Mouse (Mus musculus) forebrain, embryonic 13.5 days (tissue): ENCODE measurements around the gene Sun5. TPM values are rescaled to one million over a fixed set of nuclear protein-coding genes. Genes with fewer than 3 reads are reported as not detected.
"Not testable (repeated sequence)": the region's sequence is repeated elsewhere in the genome, so short reads cannot be mapped to it uniquely, and the experiment has no call there.

Experiments used
- ATAC-seq: fragments of 200-750 bp; cut with Nextera tagmentation; 2 replicates; pipeline ENCODE4 v1.8.0; 2017
- H3K27ac ChIP-seq: fragments of 300-500 bp; sonication (generic); 2 replicates; pipeline ENCODE4 v1.5.1; 2015; ENCODE audit warnings: inconsistent platforms, mild to moderate bottlenecking, moderate library complexity
- H3K27me3 ChIP-seq: fragments of 300-500 bp; sonication (generic); 2 replicates; pipeline ENCODE4 v1.6.1; 2015; ENCODE audit warnings: mild to moderate bottlenecking, inconsistent platforms
- H3K36me3 ChIP-seq: fragments of 300-500 bp; sonication (generic); 2 replicates; pipeline ENCODE4 v1.6.1; 2015; ENCODE audit warnings: mild to moderate bottlenecking, inconsistent platforms; ENCODE audit not compliant: poor library complexity, severe bottlenecking
- H3K4me1 ChIP-seq: fragments of 300-500 bp; sonication (generic); 2 replicates; pipeline ENCODE4 v1.6.1; 2015; ENCODE audit warnings: inconsistent platforms
- H3K4me2 ChIP-seq: fragments of 300-500 bp; sonication (generic); 2 replicates; pipeline ENCODE4 v1.6.1; 2015; ENCODE audit warnings: inconsistent platforms, mild to moderate bottlenecking, moderate library complexity
- H3K4me3 ChIP-seq: fragments of 300-500 bp; sonication (generic); 2 replicates; pipeline ENCODE4 v1.5.1; 2015; ENCODE audit warnings: mild to moderate bottlenecking, inconsistent platforms
- H3K9ac ChIP-seq: fragments of 300-500 bp; sonication (generic); 2 replicates; pipeline ENCODE4 v1.6.1; 2015; ENCODE audit warnings: mild to moderate bottlenecking, inconsistent platforms
- H3K9me3 ChIP-seq: fragments of 300-500 bp; sonication (generic); replicated peaks from 2 replicates; pipeline ENCODE4 v1.6.1; 2016; ENCODE audit warnings: inconsistent platforms
- WGBS: fragments of 180-500 bp; shearing (Covaris S2); methylation state at CpG from one replicate; pipeline ENCODE4 v1.1.7; 2015; 5-methylcytosine and 5-hydroxymethylcytosine counted together
- polyA plus RNA-seq: library from polyadenylated mRNA; unstranded; fragments of >200 nt; fragmentation: Nextera tagmentation; extraction: Ambion mirVana; gene quantifications from 2 replicates; pipeline ENCODE4 v1.2.1, GENCODE M21; 2015

The Sun5 gene
- polyA plus RNA-seq, 1 experiment from 2014 or later = not detected

DNA sequence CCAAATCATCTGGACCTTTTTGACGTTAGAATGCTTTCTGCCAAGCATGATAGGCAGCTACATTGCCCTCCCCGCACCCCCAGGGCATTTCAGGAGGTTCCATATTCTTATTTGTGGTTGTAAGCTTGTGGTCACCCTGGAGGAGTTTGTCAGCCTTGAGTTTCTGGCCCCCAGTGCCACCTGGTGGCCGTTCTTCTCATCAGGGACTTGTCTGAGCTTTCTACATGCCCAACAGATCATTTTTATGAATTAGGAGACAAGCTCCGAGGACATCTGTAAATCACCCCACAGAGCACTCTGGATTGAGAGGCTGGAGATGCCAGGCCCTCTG, 19.9 kb downstream of the Sun5 start:
- WGBS = 61% methylated on average over 4 of the region's 4 CpGs
- ATAC-seq = no peak

DNA sequence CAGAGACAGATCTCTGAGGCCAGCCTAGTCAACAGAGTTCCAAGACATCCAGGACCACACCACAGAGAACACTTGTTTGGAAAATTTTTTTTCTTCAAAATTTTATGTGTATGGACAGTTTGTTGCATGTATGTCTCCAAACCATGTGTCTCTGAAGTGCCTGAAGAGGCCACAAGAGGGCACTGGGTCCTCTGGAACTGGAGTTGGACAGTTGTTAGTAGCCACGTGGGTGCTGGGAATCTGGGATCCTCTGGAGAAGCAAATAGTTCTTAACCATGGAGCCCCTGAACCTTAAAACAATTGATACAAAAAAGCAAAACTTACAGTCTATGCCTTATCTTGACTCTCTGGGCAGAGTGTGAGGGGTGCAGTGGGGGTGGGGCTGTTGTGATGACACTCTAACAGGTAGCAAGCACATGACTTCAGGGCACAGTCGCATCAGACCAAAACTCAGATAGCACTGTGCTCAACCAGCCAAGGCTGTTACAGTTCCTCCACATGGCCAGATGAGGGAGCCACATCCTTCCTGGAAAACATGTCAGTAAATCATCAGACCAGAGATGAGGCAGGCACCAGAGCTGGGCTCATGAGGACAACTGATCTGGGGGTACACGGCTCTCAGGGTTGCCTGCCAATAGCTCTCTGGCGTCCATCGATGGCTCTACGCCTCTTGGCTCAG, 20.4 kb downstream of the Sun5 start:
- ATAC-seq = no peak
- 86% methylated on average over 6 of the region's 6 CpGs for WGBS
- Histone ChIP-seq H3K9ac (no peak overlapping the region), H3K4me1 (no peaks in the 10 kb centered on the region), H3K36me3 (no peaks in the 10 kb centered on the region), H3K9me3 (no peaks in the 10 kb centered on the region; the same call in 1 of the 2 replicates), H3K4me2 (no peak overlapping the region), H3K4me3 (no peak overlapping the region), H3K27me3 (no peaks in the 10 kb centered on the region), H3K27ac (no peak overlapping the region)

More for the DNA sequence above, 19.9 kb downstream of the Sun5 start:
- H3K9me3 ChIP-seq = no peaks in the 10 kb centered on the region; the same call in 1 of the 2 replicates
- H3K27ac ChIP-seq = no peak overlapping the region
- H3K27me3 ChIP-seq = no peaks in the 10 kb centered on the region
- no peaks in the 10 kb centered on the region for H3K4me1 ChIP-seq
- H3K36me3 ChIP-seq = no peaks in the 10 kb centered on the region
- no peak overlapping the region for H3K4me3 ChIP-seq
- no peak overlapping the region for H3K9ac ChIP-seq
- no peak overlapping the region for H3K4me2 ChIP-seq

DNA sequence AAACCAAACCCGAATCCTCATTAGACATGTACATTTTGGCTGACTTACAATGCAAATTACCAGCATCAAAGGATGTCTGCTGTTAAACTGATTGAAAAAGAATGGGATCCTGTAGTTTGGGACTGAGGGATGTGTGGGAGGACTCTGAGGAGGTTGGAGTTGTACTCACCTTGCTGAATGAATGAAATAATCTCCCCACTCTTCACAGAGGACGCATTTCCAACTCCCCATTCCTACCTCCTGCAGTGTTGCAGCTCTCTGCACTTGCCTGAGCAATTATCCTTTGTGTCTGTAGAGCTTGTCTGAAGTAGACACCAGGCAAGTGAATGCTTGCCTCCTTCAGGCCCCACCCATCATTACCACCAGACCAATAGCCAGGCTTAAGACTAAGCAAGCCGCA, 22.5 kb downstream of the Sun5 start:
- no peak overlapping the region for H3K4me2 ChIP-seq
- no peak overlapping the region for H3K27ac ChIP-seq
- H3K9me3 ChIP-seq = no peaks in the 10 kb centered on the region; the same call in 1 of the 2 replicates
- H3K36me3 ChIP-seq = no peaks in the 10 kb centered on the region
- no peaks in the 10 kb centered on the region for H3K27me3 ChIP-seq
- ATAC-seq = no peak
- H3K4me1 ChIP-seq = no peaks in the 10 kb centered on the region
- no peak overlapping the region for H3K9ac ChIP-seq
- no peak overlapping the region for H3K4me3 ChIP-seq
- WGBS = 69% methylated on average over 3 of the region's 3 CpGs

DNA sequence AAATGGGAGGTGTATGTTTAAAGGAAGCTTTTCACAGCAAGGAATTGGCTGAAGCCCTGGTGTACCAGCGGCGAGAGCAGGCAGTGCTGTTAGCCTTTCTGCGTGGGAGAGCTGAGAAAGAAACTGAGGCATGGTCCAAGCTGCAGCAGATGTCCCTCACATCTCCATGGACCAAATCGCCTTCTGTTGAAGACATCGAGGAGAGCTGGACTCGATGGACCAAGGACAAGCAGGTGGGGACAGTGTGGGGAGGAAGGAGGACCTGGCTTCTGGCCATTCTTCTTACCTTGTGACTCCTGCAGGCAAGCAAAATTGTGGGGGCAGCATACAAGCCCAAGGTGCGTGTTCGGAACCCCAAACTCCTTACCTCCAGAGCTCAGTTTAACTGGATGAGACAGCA, 28.0 kb downstream of the Sun5 start:
- Histone ChIP-seq H3K36me3 (no peaks in the 10 kb centered on the region), H3K27me3 (no peaks in the 10 kb centered on the region), H3K9ac (no peak overlapping the region), H3K4me2 (no peak overlapping the region), H3K9me3 (no peaks in the 10 kb centered on the region), H3K27ac (no peak overlapping the region), H3K4me1 (no peaks in the 10 kb centered on the region), H3K4me3 (no peak overlapping the region)
- no peak for ATAC-seq
- WGBS = 88% methylated on average over 8 of the region's 8 CpGs

DNA sequence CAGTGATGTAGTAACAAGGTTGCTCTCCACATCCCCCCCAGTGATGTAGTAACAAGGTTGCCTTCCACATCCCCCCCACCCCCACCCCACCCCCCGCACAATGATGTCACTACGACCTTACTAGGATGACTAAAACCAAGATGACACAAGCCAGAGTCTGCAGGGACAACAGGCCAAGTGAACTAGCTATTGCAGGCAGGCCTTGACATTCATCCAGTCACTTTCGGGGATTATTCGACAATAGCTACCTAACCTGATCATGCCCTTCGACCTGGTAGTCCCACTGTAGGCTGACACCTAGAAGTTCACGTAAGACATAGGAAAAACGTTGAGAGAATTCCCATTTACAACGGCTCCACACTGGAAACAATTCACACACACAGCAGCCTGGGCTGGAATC, 37.6 kb downstream of the Sun5 start:
- no peak for ATAC-seq
- Histone ChIP-seq H3K27ac (no peak overlapping the region), H3K36me3 (no peaks in the 10 kb centered on the region), H3K4me1 (no peaks in the 10 kb centered on the region), H3K4me3 (no peak overlapping the region), H3K4me2 (no peak overlapping the region), H3K27me3 (no peaks in the 10 kb centered on the region), H3K9me3 (no peaks in the 10 kb centered on the region), H3K9ac (no peak overlapping the region)
- 91% methylated on average over 8 of the region's 8 CpGs for WGBS

DNA sequence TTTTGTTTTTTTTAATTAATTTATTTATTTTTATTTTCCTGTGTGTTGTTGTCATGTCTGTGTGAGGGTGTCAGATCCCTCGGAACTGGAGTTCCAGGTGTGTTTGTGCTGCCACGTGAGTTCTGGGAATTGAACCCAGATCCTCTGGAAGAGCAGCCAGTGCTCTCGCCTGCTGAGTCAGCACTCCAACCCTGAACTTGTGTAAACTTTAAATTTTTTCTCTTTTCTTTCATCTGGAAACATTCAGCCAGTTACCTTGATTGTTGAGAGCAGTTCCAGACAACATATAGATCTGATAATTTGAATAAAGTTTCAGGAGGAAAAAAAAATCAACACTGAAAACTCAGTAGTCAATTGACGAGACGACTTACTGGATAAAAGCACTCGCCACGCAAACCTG, 42.2 kb downstream of the Sun5 start:
- H3K4me3 ChIP-seq = no peak overlapping the region
- H3K4me2 ChIP-seq = no peak overlapping the region
- no peaks in the 10 kb centered on the region for H3K9me3 ChIP-seq
- H3K36me3 ChIP-seq = no peaks in the 10 kb centered on the region
- no peaks in the 10 kb centered on the region for H3K27me3 ChIP-seq
- ATAC-seq = no peak
- H3K9ac ChIP-seq = no peak overlapping the region
- WGBS = 90% methylated on average over 7 of the region's 7 CpGs
- no peak overlapping the region for H3K27ac ChIP-seq
- peaks cover 8% of the 10 kb centered on the region; the same call in 1 of the 2 replicates for H3K4me1 ChIP-seq

DNA sequence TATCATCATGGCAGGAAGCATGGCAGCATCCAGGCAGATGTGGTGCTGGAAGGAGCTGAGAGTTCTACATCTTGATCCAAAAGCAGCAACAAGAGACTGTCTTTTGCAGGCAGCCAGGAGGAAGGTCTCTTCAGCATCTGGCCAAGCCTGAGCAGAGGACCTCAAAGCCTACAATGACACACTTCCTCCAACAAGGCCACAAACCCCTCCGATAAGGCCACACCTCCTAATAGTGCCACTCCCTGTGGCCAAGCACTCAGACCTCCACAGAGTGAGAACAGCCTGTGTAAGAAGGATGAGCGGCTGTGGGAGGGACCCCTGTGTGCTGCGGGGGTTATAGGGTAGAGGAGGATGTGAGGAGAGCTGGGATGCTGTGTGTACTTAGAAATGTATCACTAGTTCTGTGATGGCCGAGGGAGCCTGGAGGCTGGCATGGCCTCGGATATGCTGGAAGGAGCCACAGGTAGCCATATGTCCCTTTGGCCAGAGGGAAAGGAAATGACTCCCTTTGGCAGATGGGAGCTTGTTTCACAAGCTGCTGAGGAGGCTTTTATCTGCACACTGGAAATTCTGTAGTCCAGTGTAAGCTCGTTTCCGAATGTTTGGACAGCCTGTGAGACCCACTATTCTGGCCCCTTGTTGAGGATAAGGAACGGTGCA, 43.6 kb downstream of the Sun5 start:
- no peaks in the 10 kb centered on the region for H3K27me3 ChIP-seq
- H3K27ac ChIP-seq = no peak overlapping the region
- peaks cover 8% of the 10 kb centered on the region; the same call in 1 of the 2 replicates for H3K4me1 ChIP-seq
- H3K9me3 ChIP-seq = no peaks in the 10 kb centered on the region
- H3K4me3 ChIP-seq = no peak overlapping the region
- ATAC-seq = no peak
- no peak overlapping the region for H3K9ac ChIP-seq
- H3K36me3 ChIP-seq = no peaks in the 10 kb centered on the region
- WGBS = 92% methylated on average over 8 of the region's 8 CpGs
- H3K4me2 ChIP-seq = no peak overlapping the region

DNA sequence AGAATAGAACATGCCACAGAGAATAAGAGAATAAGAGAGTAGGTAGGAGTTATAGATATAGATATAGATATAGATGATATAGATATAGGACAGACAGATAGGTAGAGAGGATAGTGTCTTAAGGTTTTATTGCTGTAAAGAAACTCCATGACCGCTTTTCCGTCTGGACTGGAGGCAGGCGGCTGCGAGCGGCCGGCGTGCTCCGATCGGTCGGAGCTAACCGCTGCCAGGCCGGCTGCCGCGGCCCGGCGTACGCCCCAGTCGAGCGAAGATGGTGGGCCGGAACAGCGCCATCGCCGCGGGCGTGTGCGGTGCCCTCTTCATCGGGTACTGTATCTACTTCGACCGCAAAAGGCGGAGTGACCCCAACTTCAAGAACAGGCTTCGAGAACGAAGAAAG, 45.0 kb downstream of the Sun5 start:
- H3K4me2 ChIP-seq, ATAC-seq, H3K27me3 ChIP-seq, H3K9ac ChIP-seq, H3K27ac ChIP-seq, H3K4me3 ChIP-seq, H3K9me3 ChIP-seq, H3K36me3 ChIP-seq, H3K4me1 ChIP-seq: not testable (repeated sequence)
- 72% methylated on average over 32 of the region's 32 CpGs for WGBS

DNA sequence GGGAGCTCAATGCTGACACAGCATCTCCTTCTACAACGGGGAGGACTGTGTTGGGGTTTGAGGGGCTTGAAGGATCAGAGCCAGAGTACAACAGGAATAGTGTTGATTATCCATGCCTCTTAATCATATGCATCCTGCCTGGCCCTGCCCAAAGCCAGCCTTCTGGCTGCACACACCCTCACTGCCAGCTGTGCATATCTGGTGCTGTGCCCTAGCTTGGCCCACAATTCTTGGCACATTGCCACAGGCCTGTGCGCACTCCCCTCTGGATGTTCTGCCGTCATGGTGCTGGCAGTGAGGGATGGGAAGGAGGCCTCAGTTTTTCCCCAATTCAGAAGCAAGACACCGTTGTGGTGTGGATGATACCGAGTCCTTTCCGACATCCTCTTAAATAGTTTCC, 46.3 kb downstream of the Sun5 start:
- no peak overlapping the region for H3K4me3 ChIP-seq
- H3K27ac ChIP-seq = no peak overlapping the region
- 72% methylated on average over 6 of the region's 6 CpGs for WGBS
- H3K27me3 ChIP-seq = no peaks in the 10 kb centered on the region
- H3K36me3 ChIP-seq = no peaks in the 10 kb centered on the region
- H3K4me2 ChIP-seq = no peak overlapping the region
- H3K4me1 ChIP-seq = peaks cover 8% of the 10 kb centered on the region; the same call in 1 of the 2 replicates
- no peak overlapping the region for H3K9ac ChIP-seq
- ATAC-seq = peak; percentile 57
- H3K9me3 ChIP-seq = no peaks in the 10 kb centered on the region

DNA sequence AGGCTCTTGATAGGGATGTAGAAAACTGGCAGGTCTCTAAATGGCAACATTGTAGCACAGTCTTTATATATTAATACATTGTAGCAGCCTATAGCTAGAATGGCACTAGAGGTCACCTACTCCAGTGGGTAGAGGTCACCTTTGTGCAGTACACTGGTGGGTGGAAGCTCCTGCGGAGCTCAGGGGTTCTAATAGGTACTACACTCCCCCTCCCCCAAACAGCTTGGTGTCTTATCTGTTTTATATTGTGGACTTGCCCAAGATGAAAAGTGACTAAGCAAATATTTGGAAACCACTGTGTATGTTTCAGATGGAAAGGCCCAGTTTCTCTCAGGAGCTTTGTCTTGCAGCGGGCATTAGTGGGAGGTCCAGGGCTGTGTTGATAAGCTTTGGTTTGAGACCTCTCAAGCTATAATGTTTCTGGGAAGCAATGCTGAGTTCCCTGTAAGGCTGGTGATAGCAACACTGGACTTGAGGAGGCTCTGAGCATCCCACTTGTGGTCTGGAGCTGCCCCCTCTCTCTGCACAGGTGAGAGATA, 48.8 kb downstream of the Sun5 start:
- H3K9ac ChIP-seq = no peak overlapping the region
- WGBS = 95% methylated on average over 2 of the region's 2 CpGs
- H3K27ac ChIP-seq = no peak overlapping the region
- no peaks in the 10 kb centered on the region for H3K9me3 ChIP-seq
- H3K27me3 ChIP-seq = no peaks in the 10 kb centered on the region
- H3K4me2 ChIP-seq = no peak overlapping the region
- no peaks in the 10 kb centered on the region for H3K36me3 ChIP-seq
- no peak for ATAC-seq
- no peak overlapping the region for H3K4me3 ChIP-seq
- H3K4me1 ChIP-seq = peaks cover 8% of the 10 kb centered on the region; the same call in 1 of the 2 replicates

DNA sequence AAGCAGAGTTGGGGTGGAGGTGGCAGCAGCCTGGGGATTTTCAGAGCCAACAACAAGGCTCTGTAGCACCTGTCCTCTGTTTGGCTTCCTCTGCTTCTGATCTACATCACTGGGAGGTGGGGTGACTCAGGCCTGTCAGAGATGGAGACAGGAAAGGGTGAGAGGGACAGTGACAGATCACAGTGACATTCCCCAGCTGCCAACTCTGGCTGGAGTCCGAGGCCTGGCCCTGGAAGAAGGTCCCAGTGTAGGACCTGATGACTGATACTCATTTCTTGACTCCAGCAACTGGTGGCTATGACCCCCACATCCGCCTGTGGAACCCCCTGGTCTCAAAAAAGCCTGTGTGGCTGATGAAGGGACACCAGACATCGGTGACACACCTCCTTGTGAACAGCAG, 61.0 kb downstream of the Sun5 start:
- Histone ChIP-seq H3K4me2 (no peak overlapping the region), H3K27me3 (no peaks in the 10 kb centered on the region), H3K9ac (no peak overlapping the region), H3K4me3 (no peak overlapping the region), H3K27ac (no peak overlapping the region), H3K4me1 (no peaks in the 10 kb centered on the region), H3K9me3 (no peaks in the 10 kb centered on the region), H3K36me3 (no peaks in the 10 kb centered on the region)
- WGBS = 74% methylated on average over 3 of the region's 3 CpGs
- ATAC-seq = no peak

DNA sequence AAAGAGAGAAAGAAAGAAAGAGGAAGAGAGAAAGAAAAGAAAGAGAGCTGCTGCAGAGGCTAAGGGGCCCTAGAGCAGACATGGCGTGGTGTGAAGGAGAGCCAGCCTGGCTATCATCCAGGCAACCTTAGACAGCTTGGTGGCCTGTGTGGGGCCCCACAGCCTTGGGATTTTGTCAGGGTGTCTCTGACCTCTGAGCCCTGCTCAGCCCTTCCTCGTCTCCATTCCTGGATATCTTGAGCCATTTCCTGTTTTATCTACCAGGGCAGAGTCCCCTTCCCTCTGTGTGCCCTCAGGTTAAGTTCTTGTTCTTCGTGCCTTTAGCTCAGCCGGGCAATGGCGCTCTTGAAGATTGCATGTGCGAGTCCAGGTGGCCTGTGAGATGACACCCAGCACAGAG, 62.0 kb downstream of the Sun5 start:
- Histone ChIP-seq H3K4me1 (no peaks in the 10 kb centered on the region), H3K4me3 (no peak overlapping the region), H3K36me3 (no peaks in the 10 kb centered on the region), H3K27ac (no peak overlapping the region), H3K9me3 (no peaks in the 10 kb centered on the region), H3K27me3 (no peaks in the 10 kb centered on the region), H3K4me2 (no peak overlapping the region), H3K9ac (no peak overlapping the region)
- no peak for ATAC-seq
- 86% methylated on average over 6 of the region's 6 CpGs for WGBS
